Mouse (Mus musculus): ENCODE measurements around the gene Pum2. TPM values are rescaled to one million over a fixed set of nuclear protein-coding genes. Genes with fewer than 3 reads are reported as not detected.
A peak's percentile ranks its signal among the peaks of the same experiment; 100 is the strongest.
"Not testable (repeated sequence)": the region's sequence is repeated elsewhere in the genome, so short reads cannot be mapped to it uniquely, and the experiment has no call there.

The Pum2 gene
- polyA plus RNA-seq, 1 experiment from 2014 or later = 43.0 TPM

DNA sequence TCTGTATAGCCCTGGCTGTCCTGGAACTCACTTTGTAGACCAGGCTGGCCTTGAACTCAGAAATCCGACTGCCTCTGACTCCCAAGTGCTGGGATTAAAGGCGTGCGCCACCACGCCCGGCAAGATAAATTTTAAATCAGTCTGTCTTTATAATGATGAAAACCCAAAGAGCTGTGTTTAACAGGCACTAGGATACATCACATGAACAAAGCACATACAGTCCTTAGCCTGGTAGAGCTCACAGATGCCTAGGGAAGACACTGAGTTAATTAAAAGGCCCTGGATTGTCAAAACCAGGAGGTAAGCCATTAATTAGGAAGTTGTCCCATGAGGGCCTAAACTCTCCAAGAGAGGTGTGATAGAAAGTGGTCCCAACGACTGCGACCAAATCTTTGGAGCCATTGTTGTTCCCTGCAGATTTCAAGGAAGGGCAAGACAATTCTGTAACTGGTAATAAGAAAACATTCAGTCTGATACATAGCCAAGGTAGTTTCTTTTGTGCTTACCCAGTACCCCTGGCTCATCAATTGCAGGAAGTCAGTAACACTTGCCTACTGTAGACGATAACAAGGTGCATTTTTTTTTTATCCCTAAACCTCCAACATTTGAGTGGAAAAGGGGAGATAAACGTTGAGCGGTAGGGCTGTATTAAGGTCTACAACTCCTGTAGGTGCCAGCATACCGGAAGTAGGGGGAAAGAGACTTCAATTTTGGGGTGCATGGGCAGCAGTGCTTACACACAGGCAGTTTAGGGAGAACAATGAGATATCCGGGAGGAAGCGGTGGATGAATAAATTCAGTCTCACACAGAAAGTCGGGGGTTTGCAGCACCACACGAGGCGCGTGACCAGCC, 587 bp upstream of the Pum2 start:
- H3K9ac ChIP-seq = peak overlapping the region; percentile 64
- no peak; the same call in 1 of the 2 replicates for ATAC-seq (ENCODE audit: insufficient number of reproducible peaks, low FRiP score, low TSS enrichment, low read depth)
- H3K4me2 ChIP-seq = peak overlapping the region; percentile 63
- H3K4me1 ChIP-seq = peaks cover 20% of the 10 kb centered on the region
- no peaks in the 10 kb centered on the region for H3K27me3 ChIP-seq
- WGBS = 38% methylated on average over 17 of the region's 17 CpGs
- no peaks in the 10 kb centered on the region for H3K9me3 ChIP-seq
- H3K4me3 ChIP-seq = peak overlapping the region; percentile 85
- H3K36me3 ChIP-seq = no peaks in the 10 kb centered on the region
- peak overlapping the region; percentile 91 for H3K27ac ChIP-seq

DNA sequence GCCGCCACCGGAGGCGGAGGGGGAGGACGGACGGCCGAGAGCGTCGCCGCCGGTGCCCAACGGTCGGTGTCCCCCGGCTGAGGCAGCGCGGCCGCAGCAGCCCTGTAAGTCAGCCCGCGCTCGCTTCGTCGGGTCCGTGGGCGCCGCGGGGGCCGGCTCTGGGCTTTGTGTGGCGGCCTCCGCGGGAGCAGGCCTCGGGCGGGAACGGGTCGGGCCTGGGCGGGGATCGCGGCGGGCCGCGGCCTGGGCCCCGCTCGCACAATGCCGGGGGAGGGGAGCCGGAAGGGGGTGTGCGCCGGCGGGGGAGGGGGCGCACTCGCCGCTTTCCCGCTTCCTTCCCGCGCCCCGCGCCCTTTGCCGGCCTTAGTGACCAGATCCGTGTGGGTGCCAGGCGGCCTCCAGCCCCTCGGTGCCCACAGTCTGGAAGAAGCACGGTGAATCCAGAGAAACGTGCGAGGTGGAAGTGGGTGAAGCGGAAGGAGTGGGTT, 487 bp downstream of the Pum2 start:
- H3K27ac ChIP-seq = peak overlapping the region; percentile 98
- H3K9me3 ChIP-seq = no peaks in the 10 kb centered on the region
- H3K4me2 ChIP-seq = peak overlapping the region; percentile 54
- WGBS = 1% methylated on average over 30 of the region's 62 CpGs
- peaks cover 20% of the 10 kb centered on the region for H3K4me1 ChIP-seq
- no peaks in the 10 kb centered on the region for H3K36me3 ChIP-seq
- peak overlapping the region; percentile 99 for H3K9ac ChIP-seq
- peak overlapping the region; percentile 85 for H3K4me3 ChIP-seq
- ATAC-seq (ENCODE audit: insufficient number of reproducible peaks, low FRiP score, low TSS enrichment, low read depth) = peak; percentile 73
- H3K27me3 ChIP-seq = no peaks in the 10 kb centered on the region

DNA sequence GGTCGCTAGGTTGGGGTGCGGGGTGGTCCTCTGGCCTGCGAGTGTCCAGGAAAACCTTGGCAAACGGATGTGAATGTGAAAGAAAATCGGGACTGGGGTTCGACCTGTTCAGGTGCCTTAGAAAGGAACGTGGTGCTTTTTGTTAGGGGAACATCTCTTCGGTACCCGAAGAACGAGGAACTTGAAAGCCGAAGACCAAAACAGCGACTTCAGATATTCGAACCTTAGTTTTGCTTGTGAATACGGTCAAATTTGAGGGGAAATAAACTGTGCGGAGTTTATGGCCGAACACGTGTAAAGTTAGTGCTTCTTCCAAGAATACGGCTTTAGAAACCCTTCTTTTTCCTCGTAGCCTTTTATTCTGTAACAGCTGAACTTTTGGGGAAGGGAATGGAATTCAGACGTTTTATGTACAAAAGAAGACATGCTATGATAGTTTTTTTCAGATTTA, 982 bp downstream of the Pum2 start:
- no peaks in the 10 kb centered on the region for H3K36me3 ChIP-seq
- H3K27ac ChIP-seq = peak overlapping the region; percentile 98
- peak overlapping the region; percentile 54 for H3K4me2 ChIP-seq
- no peak for ATAC-seq (ENCODE audit: insufficient number of reproducible peaks, low FRiP score, low TSS enrichment, low read depth)
- peak overlapping the region; percentile 85 for H3K4me3 ChIP-seq
- H3K9me3 ChIP-seq = no peaks in the 10 kb centered on the region
- WGBS = under 1% methylated on average over 20 of the region's 20 CpGs
- peak overlapping the region; percentile 99 for H3K9ac ChIP-seq
- H3K4me1 ChIP-seq = peaks cover 20% of the 10 kb centered on the region
- no peaks in the 10 kb centered on the region for H3K27me3 ChIP-seq

DNA sequence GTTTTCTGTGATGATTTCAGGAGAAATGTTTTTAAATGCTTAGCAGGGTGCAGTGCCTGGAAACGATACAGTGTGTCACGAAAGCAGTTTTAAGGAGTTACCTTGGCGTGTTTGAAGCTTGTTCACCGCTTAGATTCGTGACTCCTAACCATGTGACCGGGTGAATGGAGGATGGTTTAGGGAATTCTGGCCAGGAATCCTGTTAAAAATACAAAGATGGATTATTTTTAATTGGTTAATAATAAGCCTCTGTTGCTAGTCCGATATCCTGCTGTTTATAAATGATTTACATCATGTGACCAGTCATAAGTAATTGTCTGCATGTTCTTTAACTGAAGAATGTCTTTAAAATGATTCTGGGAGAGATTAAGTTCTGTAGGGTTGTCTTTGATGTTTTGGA, 1.4 kb downstream of the Pum2 start:
- Histone ChIP-seq H3K4me3 (peak overlapping the region; percentile 85), H3K27me3 (no peaks in the 10 kb centered on the region), H3K4me1 (peaks cover 20% of the 10 kb centered on the region), H3K4me2 (peak overlapping the region; percentile 54), H3K9ac (no peak overlapping the region), H3K27ac (peak overlapping the region; percentile 98), H3K9me3 (no peaks in the 10 kb centered on the region), H3K36me3 (no peaks in the 10 kb centered on the region)
- 0% methylated on average over 7 of the region's 7 CpGs for WGBS
- ATAC-seq (ENCODE audit: insufficient number of reproducible peaks, low FRiP score, low TSS enrichment, low read depth) = no peak

DNA sequence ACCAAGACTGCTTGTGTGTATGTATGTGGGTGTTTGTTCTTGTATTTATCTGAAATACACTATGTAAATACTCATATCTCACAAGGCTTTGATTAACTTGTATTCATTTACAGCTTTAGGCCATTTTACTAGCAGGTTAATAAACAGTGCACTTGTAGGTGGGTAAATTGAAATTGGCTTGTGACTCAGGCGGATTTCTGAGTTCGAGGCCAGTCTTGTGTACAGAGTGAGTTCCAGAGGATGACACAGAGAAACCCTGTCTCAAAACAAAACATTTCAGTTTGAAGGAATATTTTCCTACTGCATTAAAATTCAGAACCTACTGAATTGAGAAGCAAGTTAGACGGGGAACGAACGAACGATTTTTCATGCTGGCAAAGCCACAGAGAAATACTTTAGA, 2.4 kb downstream of the Pum2 start:
- no peaks in the 10 kb centered on the region for H3K9me3 ChIP-seq
- H3K4me1 ChIP-seq = peaks cover 20% of the 10 kb centered on the region
- WGBS = 53% methylated on average over 6 of the region's 6 CpGs
- H3K4me2 ChIP-seq = peak overlapping the region; percentile 54; the same call in 1 of the 2 replicates
- no peaks in the 10 kb centered on the region for H3K36me3 ChIP-seq
- H3K4me3 ChIP-seq = peak overlapping the region; percentile 14; the same call in 1 of the 2 replicates
- H3K27ac ChIP-seq = no peak overlapping the region
- ATAC-seq (ENCODE audit: insufficient number of reproducible peaks, low FRiP score, low TSS enrichment, low read depth) = no peak
- no peak overlapping the region for H3K9ac ChIP-seq
- H3K27me3 ChIP-seq = no peaks in the 10 kb centered on the region

DNA sequence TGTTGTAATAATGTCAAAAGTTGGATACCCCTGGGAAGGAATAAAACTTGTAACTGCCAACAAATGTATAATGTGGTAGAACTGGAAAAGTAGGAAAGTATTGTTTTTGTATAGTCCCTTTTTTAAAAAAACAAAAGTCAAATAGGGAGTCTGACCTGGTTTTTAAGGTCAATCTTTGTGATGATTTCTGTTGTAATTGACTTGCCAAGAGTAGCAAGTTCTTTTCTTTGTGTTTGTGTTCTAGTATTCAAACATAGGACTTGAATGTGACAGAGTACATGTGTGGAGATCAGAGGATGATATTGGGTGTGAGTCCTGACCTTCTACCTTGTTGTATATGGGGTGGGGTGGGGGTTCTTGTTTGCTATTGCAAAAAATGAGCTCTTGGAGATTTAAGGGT, 4.0 kb downstream of the Pum2 start:
- H3K36me3 ChIP-seq = no peaks in the 10 kb centered on the region
- H3K27me3 ChIP-seq = no peaks in the 10 kb centered on the region
- H3K9me3 ChIP-seq = no peaks in the 10 kb centered on the region
- no peak overlapping the region for H3K9ac ChIP-seq
- H3K27ac ChIP-seq = no peak overlapping the region
- no peak overlapping the region for H3K4me2 ChIP-seq
- peaks cover 20% of the 10 kb centered on the region for H3K4me1 ChIP-seq
- no peak overlapping the region for H3K4me3 ChIP-seq
- ATAC-seq (ENCODE audit: insufficient number of reproducible peaks, low FRiP score, low TSS enrichment, low read depth) = no peak

DNA sequence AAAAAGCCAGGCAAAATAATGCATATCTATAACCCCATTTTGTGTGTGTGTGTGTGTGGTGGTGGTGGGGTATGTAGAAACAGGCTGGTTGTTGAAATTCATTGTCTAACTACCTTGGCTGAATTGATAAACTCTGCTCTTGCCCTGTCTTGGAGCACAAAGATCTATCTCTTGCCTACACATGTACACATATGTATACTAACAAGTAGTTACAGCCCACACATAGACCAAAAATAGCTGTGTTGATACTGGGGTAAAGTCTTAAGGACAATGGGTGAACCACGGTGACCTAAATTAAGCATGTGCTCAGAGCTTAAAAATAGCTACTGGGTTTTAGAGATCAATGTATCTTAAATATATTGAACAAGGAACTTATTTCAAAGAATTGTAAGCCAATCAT, 10.3 kb downstream of the Pum2 start:
- Histone ChIP-seq H3K9me3 (no peaks in the 10 kb centered on the region), H3K4me1 (no peaks in the 10 kb centered on the region), H3K27me3 (no peaks in the 10 kb centered on the region), H3K36me3 (peaks cover 6% of the 10 kb centered on the region; the same call in 1 of the 2 replicates), H3K9ac (no peak overlapping the region), H3K27ac (no peak overlapping the region), H3K4me3 (no peak overlapping the region), H3K4me2 (no peak overlapping the region)
- 82% methylated on average over 1 of the region's 1 CpGs for WGBS
- ATAC-seq (ENCODE audit: insufficient number of reproducible peaks, low FRiP score, low TSS enrichment, low read depth) = no peak

DNA sequence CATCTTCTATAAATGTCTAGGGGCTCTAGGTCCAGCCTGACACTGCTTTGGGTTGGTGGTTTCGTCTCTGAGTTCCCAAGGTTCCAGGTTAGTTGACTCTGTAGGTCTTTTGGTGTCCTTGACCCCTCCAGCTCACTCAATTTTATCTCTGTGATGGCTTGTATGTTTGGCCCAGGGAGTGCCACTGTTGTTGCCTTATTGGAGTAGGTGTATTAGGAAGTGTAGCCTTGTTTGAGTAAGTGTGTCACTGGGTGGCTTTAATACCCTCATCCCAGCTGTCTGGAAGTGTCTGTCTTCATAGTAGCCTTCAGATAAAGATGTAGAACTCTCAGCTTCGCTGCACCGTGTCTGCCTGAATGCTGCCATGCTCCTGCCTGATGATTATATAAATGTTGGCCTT, 11.1 kb downstream of the Pum2 start:
- no peaks in the 10 kb centered on the region for H3K27me3 ChIP-seq
- H3K4me2 ChIP-seq = no peak overlapping the region
- no peaks in the 10 kb centered on the region for H3K9me3 ChIP-seq
- H3K27ac ChIP-seq = no peak overlapping the region
- no peaks in the 10 kb centered on the region for H3K4me1 ChIP-seq
- no peak overlapping the region for H3K9ac ChIP-seq
- ATAC-seq (ENCODE audit: insufficient number of reproducible peaks, low FRiP score, low TSS enrichment, low read depth) = no peak
- 96% methylated on average over 3 of the region's 3 CpGs for WGBS
- peaks cover 6% of the 10 kb centered on the region; the same call in 1 of the 2 replicates for H3K36me3 ChIP-seq
- no peak overlapping the region for H3K4me3 ChIP-seq

DNA sequence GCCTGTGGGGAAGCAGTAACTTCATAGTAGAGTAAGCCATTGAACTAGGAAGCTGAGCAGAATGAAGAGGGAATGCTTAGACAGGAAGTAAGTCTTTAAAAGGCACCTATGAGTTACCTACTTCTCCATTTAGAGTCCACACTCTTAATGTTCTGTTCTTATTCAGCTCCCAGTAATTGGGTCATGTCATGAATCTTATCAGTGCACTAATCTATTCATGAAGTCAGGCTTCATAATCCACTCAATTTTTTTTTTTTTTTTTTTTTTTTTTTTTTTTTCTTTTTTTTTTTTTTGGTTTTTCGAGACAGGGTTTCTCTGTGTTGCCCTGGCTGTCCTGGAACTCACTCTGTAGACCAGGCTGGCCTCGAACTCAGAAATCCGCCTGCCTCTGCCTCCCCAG, 15.9 kb downstream of the Pum2 start:
- WGBS = 75% methylated on average over 3 of the region's 3 CpGs
- not testable (repeated sequence) for H3K9ac ChIP-seq; H3K4me2 ChIP-seq; H3K9me3 ChIP-seq; H3K27me3 ChIP-seq; H3K4me3 ChIP-seq; H3K4me1 ChIP-seq; H3K36me3 ChIP-seq; H3K27ac ChIP-seq; ATAC-seq (ENCODE audit: insufficient number of reproducible peaks, low FRiP score, low TSS enrichment, low read depth)

DNA sequence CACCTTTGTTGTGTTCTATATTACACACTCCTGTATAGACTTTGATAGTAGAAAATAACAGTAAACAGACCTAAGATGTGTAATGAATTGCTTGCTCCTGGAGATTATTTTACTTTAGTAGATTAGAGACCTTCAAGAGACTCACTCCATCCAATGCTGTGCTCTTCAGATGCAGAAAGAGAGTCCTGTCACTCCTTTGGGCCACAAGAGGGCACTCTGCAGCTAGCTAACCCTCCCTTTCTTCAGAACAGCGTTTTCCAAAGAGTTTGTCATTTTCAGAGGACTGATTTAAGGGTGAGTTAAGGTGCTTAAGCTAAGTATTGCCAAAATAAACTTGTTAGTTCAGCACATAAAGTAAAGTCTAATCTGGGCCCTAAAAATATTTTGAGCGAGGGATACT, 25.0 kb downstream of the Pum2 start:
- 0 out of 2 replicates have a peak, but pooled peaks cover 15% of the 10 kb centered on the region for H3K36me3 ChIP-seq
- H3K9me3 ChIP-seq = no peaks in the 10 kb centered on the region
- no peaks in the 10 kb centered on the region for H3K27me3 ChIP-seq
- no peak overlapping the region for H3K27ac ChIP-seq
- no peak overlapping the region for H3K4me2 ChIP-seq
- no peak for ATAC-seq (ENCODE audit: insufficient number of reproducible peaks, low FRiP score, low TSS enrichment, low read depth)
- no peak overlapping the region for H3K9ac ChIP-seq
- no peak overlapping the region for H3K4me3 ChIP-seq
- WGBS = 60% methylated on average over 2 of the region's 2 CpGs
- no peaks in the 10 kb centered on the region for H3K4me1 ChIP-seq

DNA sequence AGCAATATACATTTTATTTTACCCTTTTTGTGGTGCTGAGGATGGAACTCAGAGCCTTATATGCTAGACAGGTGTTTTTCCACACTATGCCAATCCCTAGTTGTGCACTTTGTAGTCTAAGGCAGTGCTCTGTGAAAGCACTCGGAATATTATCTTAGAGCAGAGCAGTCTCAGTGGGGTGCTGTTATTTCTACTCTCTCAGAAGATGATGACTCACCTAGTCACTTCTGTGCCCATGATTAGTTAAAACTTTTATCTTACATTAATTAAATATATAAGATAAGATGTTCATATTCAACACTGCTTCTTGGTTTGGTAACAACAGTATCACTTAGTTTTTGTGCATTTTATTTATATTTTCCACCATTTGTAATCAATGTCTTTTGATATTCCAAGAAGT, 30.1 kb downstream of the Pum2 start:
- ATAC-seq (ENCODE audit: insufficient number of reproducible peaks, low FRiP score, low TSS enrichment, low read depth) = no peak
- Histone ChIP-seq H3K4me2 (no peak overlapping the region), H3K36me3 (peaks cover 31% of the 10 kb centered on the region), H3K9me3 (no peaks in the 10 kb centered on the region), H3K27me3 (no peaks in the 10 kb centered on the region), H3K9ac (no peak overlapping the region), H3K27ac (no peak overlapping the region), H3K4me1 (no peaks in the 10 kb centered on the region), H3K4me3 (no peak overlapping the region)
- WGBS = 78% methylated on average over 1 of the region's 1 CpGs

DNA sequence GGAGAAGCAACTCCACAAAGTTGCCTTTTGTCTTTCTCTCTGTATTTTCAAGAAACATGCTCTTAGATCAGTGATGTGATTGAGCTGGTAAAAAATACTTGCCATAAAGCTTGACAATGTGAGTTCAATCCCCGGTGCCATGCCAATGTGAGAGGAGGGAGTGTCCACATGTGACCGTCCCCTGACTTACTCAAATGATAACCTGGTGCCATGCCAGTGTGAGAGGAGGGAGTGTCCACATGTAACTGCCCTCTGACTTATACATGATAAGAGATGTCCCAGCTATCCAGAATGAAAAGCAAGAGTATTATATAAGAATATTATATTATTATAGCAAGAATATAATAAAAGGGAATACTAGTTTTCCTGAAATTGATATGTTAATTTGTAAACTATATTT, 34.9 kb downstream of the Pum2 start:
- Histone ChIP-seq H3K4me3 (no peak overlapping the region), H3K36me3 (peaks cover 24% of the 10 kb centered on the region), H3K4me1 (no peaks in the 10 kb centered on the region), H3K4me2 (no peak overlapping the region), H3K9ac (no peak overlapping the region), H3K27ac (no peak overlapping the region), H3K27me3 (no peaks in the 10 kb centered on the region), H3K9me3 (no peaks in the 10 kb centered on the region)
- WGBS = 89% methylated on average over 2 of the region's 2 CpGs
- ATAC-seq (ENCODE audit: insufficient number of reproducible peaks, low FRiP score, low TSS enrichment, low read depth) = no peak
